Mouse (Mus musculus): ENCODE measurements around the gene Amph. TPM values are rescaled to one million over a fixed set of nuclear protein-coding genes. Genes with fewer than 3 reads are reported as not detected.
"Not testable (repeated sequence)": the region's sequence is repeated elsewhere in the genome, so short reads cannot be mapped to it uniquely, and the experiment has no call there.

Gene Amph
- polyA plus RNA-seq, 1 experiment from 2014 or later = 11.6 TPM

DNA sequence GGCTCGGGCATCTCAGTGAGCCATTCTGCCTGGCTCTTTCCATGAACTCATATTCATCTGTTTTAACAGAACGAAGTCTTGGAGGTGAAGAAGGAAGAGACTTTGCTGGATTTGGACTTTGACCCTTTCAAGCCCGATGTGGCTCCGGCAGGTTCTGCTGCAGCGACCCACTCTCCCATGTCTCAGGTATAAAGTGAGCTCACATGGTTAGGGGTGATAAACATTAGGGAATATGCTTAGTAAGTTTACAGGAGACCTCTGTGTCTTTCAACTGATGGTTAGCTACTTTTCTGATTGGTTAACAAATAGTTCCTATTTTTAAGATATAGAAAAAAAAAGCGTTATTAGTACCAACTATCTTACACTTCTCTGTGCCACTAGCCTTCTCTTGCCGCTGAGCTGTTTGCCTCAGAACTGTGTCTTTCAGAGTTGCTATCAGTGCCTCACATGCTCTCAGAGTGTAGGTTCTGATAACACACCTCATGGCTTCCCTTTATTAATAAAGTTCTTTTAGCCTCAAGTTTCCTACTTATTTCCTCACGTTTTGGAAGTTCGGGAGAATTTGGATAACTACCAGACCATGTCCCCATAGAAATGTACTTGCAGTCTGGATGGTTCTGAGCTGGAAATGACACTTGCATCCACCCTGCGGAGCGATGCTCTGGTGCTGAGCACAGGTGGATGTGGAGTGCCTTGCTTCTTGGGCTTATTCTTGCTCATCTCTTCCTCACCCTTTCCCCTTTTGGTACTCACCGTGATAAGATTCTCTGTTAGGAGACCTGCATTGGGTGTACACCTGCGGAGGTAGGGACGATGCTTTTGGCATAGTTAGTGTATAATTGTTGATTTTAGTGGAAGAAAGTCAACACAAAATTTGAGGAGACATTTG lies 165.3 kb downstream of the Amph start:
- no peaks in the 10 kb centered on the region for H3K9me3 ChIP-seq (ENCODE audit: control insufficient read depth, low read length)
- no peak overlapping the region for H3K27ac ChIP-seq (ENCODE audit: low read depth, low read length)
- DNase-seq (ENCODE audit: low spot score, missing footprints) (no peak), ATAC-seq (ENCODE audit: low FRiP score) (no peak)
- H3K4me3 ChIP-seq (ENCODE audit: low read depth, low read length) = no peak overlapping the region
- H3K9ac ChIP-seq (ENCODE audit: low read length) = no peak overlapping the region
- no peaks in the 10 kb centered on the region for H3K36me3 ChIP-seq (ENCODE audit: control insufficient read depth, insufficient read depth, low read length)
- H3K4me1 ChIP-seq (ENCODE audit: control insufficient read depth, insufficient read depth, low read length) = peaks cover 3% of the 10 kb centered on the region; the same call in 1 of the 2 replicates
- H3K4me2 ChIP-seq = no peak overlapping the region
- no peaks in the 10 kb centered on the region for H3K27me3 ChIP-seq (ENCODE audit: control insufficient read depth, insufficient read depth, low read length)
- WGBS = 93% methylated on average over 14 of the region's 14 CpGs

DNA sequence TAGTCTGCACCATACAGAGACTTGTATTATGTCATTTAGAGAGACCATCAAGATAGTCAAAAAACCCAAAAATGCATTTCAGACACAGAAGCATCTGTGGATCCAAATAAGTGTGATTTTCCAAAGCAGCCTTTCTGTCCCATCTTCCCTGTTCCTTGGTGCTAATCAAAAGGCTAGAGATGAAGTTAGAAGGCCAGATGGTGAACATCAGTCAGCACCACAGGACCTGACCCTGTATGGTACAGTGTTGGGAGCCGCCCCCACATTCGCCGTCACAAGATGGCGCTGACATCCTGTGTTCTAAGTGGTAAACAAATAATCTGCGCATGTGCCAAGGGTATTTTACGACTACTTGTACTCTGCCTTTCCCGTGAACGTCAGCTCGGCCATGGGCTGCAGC lies 166.8 kb downstream of the Amph start:
- not testable (repeated sequence) for H3K9me3 ChIP-seq (ENCODE audit: control insufficient read depth, low read length); H3K4me1 ChIP-seq (ENCODE audit: control insufficient read depth, insufficient read depth, low read length); H3K9ac ChIP-seq (ENCODE audit: low read length); H3K27me3 ChIP-seq (ENCODE audit: control insufficient read depth, insufficient read depth, low read length); ATAC-seq (ENCODE audit: low FRiP score); DNase-seq (ENCODE audit: low spot score, missing footprints); H3K4me2 ChIP-seq; H3K36me3 ChIP-seq (ENCODE audit: control insufficient read depth, insufficient read depth, low read length); H3K4me3 ChIP-seq (ENCODE audit: low read depth, low read length); H3K27ac ChIP-seq (ENCODE audit: low read depth, low read length)
- WGBS = 100% methylated on average over 4 of the region's 9 CpGs

DNA sequence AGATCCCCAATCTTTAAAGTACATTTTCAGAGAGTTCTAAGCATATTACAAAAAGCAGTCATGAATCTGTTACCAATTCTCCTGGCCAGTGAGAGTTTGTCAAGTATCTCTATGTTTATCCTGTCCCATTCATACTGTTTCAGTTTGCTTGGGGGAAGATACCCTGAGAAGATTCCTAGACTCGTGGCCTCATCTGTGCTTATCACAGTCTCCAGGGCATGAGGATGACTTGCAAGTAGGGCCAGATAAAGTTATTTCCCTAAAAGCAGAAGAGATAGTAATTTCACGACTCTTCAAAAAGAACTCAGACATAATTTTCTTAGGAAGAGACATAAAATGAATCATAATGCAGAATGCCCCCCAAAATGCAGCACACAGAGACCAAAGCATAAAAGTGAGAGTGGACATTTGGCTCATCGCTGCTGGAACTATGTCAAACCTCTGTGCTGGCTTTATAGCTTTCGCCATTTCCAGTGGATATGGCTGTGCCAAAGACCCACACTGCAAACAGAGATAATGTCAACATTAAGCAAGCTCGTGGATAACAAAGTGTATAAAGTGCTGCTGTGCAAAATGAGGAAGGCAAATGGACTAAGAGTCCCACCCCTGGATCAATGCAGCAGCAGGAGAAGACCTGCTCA lies 179.0 kb downstream of the Amph start:
- H3K36me3 ChIP-seq (ENCODE audit: control insufficient read depth, insufficient read depth, low read length) = no peaks in the 10 kb centered on the region
- H3K9ac ChIP-seq (ENCODE audit: low read length) = no peak overlapping the region
- DNase-seq (ENCODE audit: low spot score, missing footprints) = no peak
- no peaks in the 10 kb centered on the region for H3K9me3 ChIP-seq (ENCODE audit: control insufficient read depth, low read length)
- H3K4me3 ChIP-seq (ENCODE audit: low read depth, low read length) = no peak overlapping the region
- H3K27ac ChIP-seq (ENCODE audit: low read depth, low read length) = no peak overlapping the region
- H3K27me3 ChIP-seq (ENCODE audit: control insufficient read depth, insufficient read depth, low read length) = no peaks in the 10 kb centered on the region
- H3K4me1 ChIP-seq (ENCODE audit: control insufficient read depth, insufficient read depth, low read length) = no peaks in the 10 kb centered on the region
- ATAC-seq (ENCODE audit: low FRiP score) = no peak
- WGBS = 79% methylated on average over 5 of the region's 5 CpGs
- no peak overlapping the region for H3K4me2 ChIP-seq

DNA sequence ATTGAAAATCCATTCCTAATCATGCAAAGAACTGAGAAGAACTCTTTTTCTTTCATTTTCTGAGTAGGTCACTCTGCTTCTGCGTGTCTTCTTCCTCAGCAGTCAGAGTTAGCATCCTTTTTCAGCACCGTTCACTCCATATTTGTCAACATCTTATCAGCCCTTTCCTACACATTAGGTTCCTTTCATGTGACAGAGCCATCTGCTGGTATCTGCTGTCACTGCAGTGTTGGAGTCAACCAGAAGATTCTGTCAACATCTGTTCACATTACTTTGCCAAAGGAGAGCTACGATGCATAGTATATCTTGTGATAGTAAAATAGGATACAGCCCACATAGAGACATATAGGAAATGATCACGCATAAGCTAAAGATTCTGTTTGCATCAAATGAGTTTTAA lies 185.8 kb downstream of the Amph start:
- Histone ChIP-seq H3K27me3 (ENCODE audit: control insufficient read depth, insufficient read depth, low read length) (no peaks in the 10 kb centered on the region), H3K4me1 (ENCODE audit: control insufficient read depth, insufficient read depth, low read length) (no peaks in the 10 kb centered on the region), H3K9me3 (ENCODE audit: control insufficient read depth, low read length) (no peaks in the 10 kb centered on the region), H3K27ac (ENCODE audit: low read depth, low read length) (no peak overlapping the region), H3K4me3 (ENCODE audit: low read depth, low read length) (no peak overlapping the region), H3K9ac (ENCODE audit: low read length) (no peak overlapping the region), H3K36me3 (ENCODE audit: control insufficient read depth, insufficient read depth, low read length) (no peaks in the 10 kb centered on the region), H3K4me2 (no peak overlapping the region)
- WGBS = 49% methylated on average over 4 of the region's 4 CpGs
- DNase-seq (ENCODE audit: low spot score, missing footprints) (peak; percentile 87), ATAC-seq (ENCODE audit: low FRiP score) (peak; percentile 52; the same call in 1 of the 2 replicates)

DNA sequence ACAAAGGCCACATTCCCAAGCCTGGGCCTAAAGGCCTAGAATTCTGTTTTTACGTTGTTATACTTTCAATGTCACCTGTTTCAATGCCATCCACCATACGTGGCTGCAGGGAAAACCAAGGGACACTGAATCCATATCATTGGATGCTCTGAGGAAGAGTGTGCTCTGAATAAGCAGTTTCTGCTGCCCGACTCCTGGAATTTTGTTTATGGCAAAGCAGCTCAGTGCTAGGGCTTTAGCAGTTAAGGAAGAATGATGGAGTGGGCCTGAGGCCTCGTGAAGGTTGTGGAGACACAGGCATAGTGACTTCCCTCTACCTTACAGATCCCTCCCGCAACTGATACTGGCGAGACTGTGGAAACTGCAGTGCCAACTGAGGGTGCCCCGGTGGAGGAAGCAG lies 189.2 kb downstream of the Amph start:
- no peaks in the 10 kb centered on the region for H3K9me3 ChIP-seq (ENCODE audit: control insufficient read depth, low read length)
- H3K27me3 ChIP-seq (ENCODE audit: control insufficient read depth, insufficient read depth, low read length) = no peaks in the 10 kb centered on the region
- H3K9ac ChIP-seq (ENCODE audit: low read length) = no peak overlapping the region
- no peak overlapping the region for H3K4me2 ChIP-seq
- ATAC-seq (ENCODE audit: low FRiP score) (no peak), DNase-seq (ENCODE audit: low spot score, missing footprints) (no peak)
- no peak overlapping the region for H3K4me3 ChIP-seq (ENCODE audit: low read depth, low read length)
- H3K4me1 ChIP-seq (ENCODE audit: control insufficient read depth, insufficient read depth, low read length) = no peaks in the 10 kb centered on the region
- H3K27ac ChIP-seq (ENCODE audit: low read depth, low read length) = no peak overlapping the region
- 79% methylated on average over 7 of the region's 7 CpGs for WGBS
- no peaks in the 10 kb centered on the region for H3K36me3 ChIP-seq (ENCODE audit: control insufficient read depth, insufficient read depth, low read length)

DNA sequence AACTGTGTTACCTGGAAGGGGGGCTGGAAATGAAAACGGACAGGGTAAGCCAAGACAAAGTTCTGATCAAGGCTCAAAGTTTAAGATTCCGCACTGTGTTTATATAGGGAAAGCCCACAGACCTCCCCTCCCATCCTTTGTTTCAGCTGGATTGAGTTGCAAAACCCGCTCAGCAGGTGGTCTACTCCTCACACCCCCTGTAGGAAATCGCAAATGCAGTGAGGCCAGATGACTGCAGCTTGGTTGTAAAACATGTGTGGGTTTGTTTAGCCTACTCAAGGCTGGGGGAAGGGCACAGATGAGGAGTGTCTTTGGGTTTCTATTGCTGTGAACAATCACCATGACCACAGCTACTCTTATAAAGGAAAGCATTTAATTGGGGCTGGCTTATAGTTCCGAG lies 189.9 kb downstream of the Amph start:
- no peak for DNase-seq (ENCODE audit: low spot score, missing footprints)
- Histone ChIP-seq H3K27ac (ENCODE audit: low read depth, low read length) (no peak overlapping the region), H3K36me3 (ENCODE audit: control insufficient read depth, insufficient read depth, low read length) (no peaks in the 10 kb centered on the region), H3K4me1 (ENCODE audit: control insufficient read depth, insufficient read depth, low read length) (no peaks in the 10 kb centered on the region), H3K9me3 (ENCODE audit: control insufficient read depth, low read length) (no peaks in the 10 kb centered on the region), H3K4me3 (ENCODE audit: low read depth, low read length) (no peak overlapping the region), H3K9ac (ENCODE audit: low read length) (no peak overlapping the region), H3K4me2 (no peak overlapping the region), H3K27me3 (ENCODE audit: control insufficient read depth, insufficient read depth, low read length) (no peaks in the 10 kb centered on the region)
- ATAC-seq (ENCODE audit: low FRiP score) = 0 out of 2 replicates have a peak, but pooled peaks have one; percentile 33
- WGBS = 43% methylated on average over 5 of the region's 5 CpGs

DNA sequence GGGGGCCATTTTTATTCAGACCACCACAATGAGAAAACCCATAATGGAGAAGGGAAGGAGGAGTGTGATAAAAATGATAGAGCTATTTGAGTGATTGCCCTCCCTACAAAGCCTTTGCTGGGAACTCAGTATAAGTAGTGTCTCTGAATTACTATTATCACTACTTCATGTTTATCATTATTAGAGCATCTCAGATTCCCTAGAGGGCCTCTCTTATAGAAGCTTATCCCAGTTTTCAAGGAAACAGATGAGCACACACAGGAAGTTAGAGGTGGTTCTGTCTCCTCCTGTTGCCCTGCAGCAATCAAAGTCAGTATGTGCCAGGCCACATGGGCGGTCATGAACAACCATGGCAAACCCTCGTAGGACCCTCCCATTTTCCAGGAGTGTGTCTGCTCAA lies 190.5 kb downstream of the Amph start:
- ATAC-seq (ENCODE audit: low FRiP score) (no peak), DNase-seq (ENCODE audit: low spot score, missing footprints) (no peak)
- 94% methylated on average over 2 of the region's 2 CpGs for WGBS
- no peaks in the 10 kb centered on the region for H3K4me1 ChIP-seq (ENCODE audit: control insufficient read depth, insufficient read depth, low read length)
- H3K4me3 ChIP-seq (ENCODE audit: low read depth, low read length) = no peak overlapping the region
- no peaks in the 10 kb centered on the region for H3K27me3 ChIP-seq (ENCODE audit: control insufficient read depth, insufficient read depth, low read length)
- no peaks in the 10 kb centered on the region for H3K9me3 ChIP-seq (ENCODE audit: control insufficient read depth, low read length)
- H3K4me2 ChIP-seq = no peak overlapping the region
- H3K9ac ChIP-seq (ENCODE audit: low read length) = no peak overlapping the region
- H3K36me3 ChIP-seq (ENCODE audit: control insufficient read depth, insufficient read depth, low read length) = no peaks in the 10 kb centered on the region
- H3K27ac ChIP-seq (ENCODE audit: low read depth, low read length) = no peak overlapping the region

DNA sequence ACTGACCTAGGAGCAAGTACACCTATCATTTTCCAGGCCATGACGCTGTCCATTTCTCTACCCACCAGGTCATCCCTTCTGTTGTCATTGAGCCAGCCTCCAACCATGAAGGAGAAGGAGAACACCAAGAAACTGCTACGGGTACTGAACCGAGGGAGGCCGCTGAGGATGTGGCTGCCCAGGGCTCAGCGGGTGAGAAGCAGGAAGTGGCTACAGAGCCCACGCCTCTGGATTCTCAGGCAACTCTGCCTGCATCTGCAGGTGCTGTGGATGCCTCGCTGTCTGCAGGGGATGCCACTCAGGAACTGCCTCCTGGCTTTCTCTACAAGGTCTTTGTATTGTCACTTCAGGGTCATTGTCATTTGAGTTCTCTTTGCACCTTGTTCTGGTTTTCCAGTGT lies 191.1 kb downstream of the Amph start:
- no peak overlapping the region for H3K4me3 ChIP-seq (ENCODE audit: low read depth, low read length)
- H3K9me3 ChIP-seq (ENCODE audit: control insufficient read depth, low read length) = no peaks in the 10 kb centered on the region
- no peak overlapping the region for H3K4me2 ChIP-seq
- H3K4me1 ChIP-seq (ENCODE audit: control insufficient read depth, insufficient read depth, low read length) = no peaks in the 10 kb centered on the region
- no peak for DNase-seq (ENCODE audit: low spot score, missing footprints)
- 85% methylated on average over 7 of the region's 7 CpGs for WGBS
- no peaks in the 10 kb centered on the region for H3K36me3 ChIP-seq (ENCODE audit: control insufficient read depth, insufficient read depth, low read length)
- H3K27ac ChIP-seq (ENCODE audit: low read depth, low read length) = no peak overlapping the region
- H3K9ac ChIP-seq (ENCODE audit: low read length) = no peak overlapping the region
- no peaks in the 10 kb centered on the region for H3K27me3 ChIP-seq (ENCODE audit: control insufficient read depth, insufficient read depth, low read length)
- no peak for ATAC-seq (ENCODE audit: low FRiP score)

DNA sequence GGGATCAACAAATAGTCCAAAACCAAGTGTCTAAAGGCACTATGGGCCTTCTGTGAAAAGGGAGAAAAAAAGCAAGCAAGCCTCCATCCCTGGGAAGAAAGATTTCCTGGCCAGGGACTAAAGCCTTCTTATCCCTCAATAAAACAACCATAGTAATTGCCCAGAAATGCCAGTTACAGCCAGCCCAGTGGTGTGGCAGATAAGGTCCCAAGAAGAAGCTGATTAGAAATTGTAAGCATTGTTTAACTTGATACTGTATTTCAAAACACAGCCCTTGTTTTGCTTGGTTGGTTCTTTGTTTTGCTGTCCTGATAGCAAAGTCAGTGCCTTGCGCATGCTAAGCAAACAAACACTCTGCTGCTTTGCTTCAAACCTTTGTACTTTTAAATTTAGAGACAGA lies 191.8 kb downstream of the Amph start:
- no peaks in the 10 kb centered on the region for H3K4me1 ChIP-seq (ENCODE audit: control insufficient read depth, insufficient read depth, low read length)
- WGBS = 87% methylated on average over 1 of the region's 1 CpGs
- H3K9ac ChIP-seq (ENCODE audit: low read length) = no peak overlapping the region
- no peaks in the 10 kb centered on the region for H3K36me3 ChIP-seq (ENCODE audit: control insufficient read depth, insufficient read depth, low read length)
- ATAC-seq (ENCODE audit: low FRiP score) (no peak), DNase-seq (ENCODE audit: low spot score, missing footprints) (no peak)
- H3K4me3 ChIP-seq (ENCODE audit: low read depth, low read length) = no peak overlapping the region
- H3K27me3 ChIP-seq (ENCODE audit: control insufficient read depth, insufficient read depth, low read length) = no peaks in the 10 kb centered on the region
- no peaks in the 10 kb centered on the region for H3K9me3 ChIP-seq (ENCODE audit: control insufficient read depth, low read length)
- no peak overlapping the region for H3K27ac ChIP-seq (ENCODE audit: low read depth, low read length)
- no peak overlapping the region for H3K4me2 ChIP-seq
